Mouse (Mus musculus) thymus, adult 2 months (tissue): Measurements from ENCODE around the gene Sos2.

Experiments
- CTCF ChIP-seq: fragments of 200-500 bp; IDR thresholded peaks from 2 replicates; pipeline ENCODE4 v1.5.1; 2012; ENCODE audit warnings: mild to moderate bottlenecking, control low read depth, low read length, moderate library complexity, borderline replicate concordance; ENCODE audit not compliant: control insufficient read depth, poor library complexity, insufficient read depth; ENCODE audit errors: extremely low read depth
- POLR2A ChIP-seq: fragments of 200-500 bp; IDR thresholded peaks from 2 replicates; pipeline ENCODE4 v1.6.1; 2012; ENCODE audit warnings: mild to moderate bottlenecking, low read length, control low read depth, moderate library complexity; ENCODE audit not compliant: control insufficient read depth, poor library complexity, insufficient read depth; ENCODE audit errors: extremely low read depth

DNA sequence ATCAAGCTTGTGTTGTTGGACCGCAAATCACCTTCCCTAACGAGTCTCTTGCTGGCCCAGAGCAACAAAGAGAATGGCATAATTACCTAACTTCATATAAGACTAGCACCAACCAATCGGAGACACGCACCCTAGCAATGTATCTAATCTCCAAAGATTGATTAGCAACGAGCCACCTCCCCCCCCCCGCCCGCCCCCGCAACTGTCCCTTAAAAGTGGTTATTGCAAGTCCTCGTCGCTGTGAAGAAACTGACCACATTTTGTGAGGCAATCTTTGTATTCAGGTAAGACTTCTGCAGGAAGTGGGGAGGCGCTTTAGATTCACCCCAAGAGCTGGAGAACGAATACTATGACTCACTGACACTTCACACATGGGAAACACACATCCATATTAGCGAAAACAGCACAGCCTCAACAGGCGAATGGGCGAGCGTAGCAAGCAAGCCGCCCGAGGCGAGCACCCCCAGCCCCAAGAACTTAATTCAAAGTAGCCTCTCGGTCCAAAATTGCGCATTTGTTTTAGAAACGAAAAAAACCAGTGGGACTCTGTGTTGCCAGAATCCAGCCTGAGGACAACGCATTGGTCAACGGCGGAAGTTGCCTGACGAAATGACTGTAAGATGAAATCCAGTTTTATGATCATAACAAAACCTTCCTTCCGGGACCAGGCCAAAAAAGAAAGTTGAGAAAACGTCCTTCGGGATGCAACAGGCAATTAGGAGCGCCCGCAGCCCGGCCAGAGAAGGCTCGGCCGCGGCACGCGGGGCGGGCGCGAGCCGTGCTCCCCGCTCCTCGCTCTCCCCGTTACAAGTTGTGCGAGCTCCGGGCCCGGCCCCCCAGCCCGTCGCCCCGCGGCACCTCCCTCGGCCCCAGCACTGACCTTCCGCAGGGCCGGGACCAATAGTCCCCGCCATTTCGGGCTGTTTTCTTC lies 752 bp downstream of the Sos2 start:
- TF ChIP-seq CTCF (no peak), POLR2A (no peak)
